Mouse (Mus musculus): ENCODE results near the gene Cma2.
"Not testable (repeated sequence)": the region's sequence is repeated elsewhere in the genome, so short reads cannot be mapped to it uniquely, and the experiment has no call there.

Cma2 gene

GRCm38 (mm10) chr14:55950346-55951030 lies at the start of gene Cma2:
Cma2 (plus strand) TSS chr14:55950980.
- no peak for DNase-seq (ENCODE audit: low spot score)

DNA sequence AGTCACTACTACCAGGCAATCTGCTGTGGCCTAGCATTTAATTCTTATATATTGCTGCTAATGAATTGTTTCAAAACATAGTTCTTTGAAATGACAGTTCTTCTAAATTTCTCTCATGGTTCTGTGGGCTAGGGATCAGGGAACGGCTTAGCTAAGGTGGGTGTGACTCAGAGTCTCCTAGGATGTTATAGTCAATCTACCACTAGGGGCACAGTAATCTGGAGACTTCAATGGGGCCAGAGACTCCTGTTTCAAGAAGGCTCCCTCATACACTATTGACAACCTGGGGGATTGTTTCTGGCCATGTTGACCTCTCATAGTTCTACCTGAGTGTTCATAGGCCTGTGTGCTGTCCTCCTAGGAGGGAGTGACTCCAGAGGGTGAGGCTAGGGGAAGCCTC lies 45.3 kb upstream of the Cma2 start:
- DNase-seq (ENCODE audit: low spot score) = no peak

DNA sequence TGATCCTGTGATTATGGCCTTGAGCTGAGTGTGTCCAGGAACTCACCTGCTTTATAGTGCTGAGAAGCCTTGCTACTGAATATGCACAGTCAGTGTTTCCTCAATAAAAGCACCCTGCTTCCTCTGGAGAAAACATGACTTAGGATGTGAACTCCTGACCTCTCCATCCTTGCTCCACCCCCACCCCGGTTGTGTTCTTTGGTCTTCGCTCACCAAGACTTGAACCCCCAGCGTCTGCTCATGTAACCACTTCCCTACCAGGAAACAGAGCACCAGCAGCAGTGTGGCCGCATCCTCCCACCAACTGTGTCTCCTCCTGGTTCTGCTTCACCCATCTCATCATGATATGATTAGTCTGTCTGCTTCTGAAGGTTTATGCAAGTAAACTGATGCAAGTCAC lies 37.4 kb upstream of the Cma2 start:
- DNase-seq (ENCODE audit: low spot score) = no peak

DNA sequence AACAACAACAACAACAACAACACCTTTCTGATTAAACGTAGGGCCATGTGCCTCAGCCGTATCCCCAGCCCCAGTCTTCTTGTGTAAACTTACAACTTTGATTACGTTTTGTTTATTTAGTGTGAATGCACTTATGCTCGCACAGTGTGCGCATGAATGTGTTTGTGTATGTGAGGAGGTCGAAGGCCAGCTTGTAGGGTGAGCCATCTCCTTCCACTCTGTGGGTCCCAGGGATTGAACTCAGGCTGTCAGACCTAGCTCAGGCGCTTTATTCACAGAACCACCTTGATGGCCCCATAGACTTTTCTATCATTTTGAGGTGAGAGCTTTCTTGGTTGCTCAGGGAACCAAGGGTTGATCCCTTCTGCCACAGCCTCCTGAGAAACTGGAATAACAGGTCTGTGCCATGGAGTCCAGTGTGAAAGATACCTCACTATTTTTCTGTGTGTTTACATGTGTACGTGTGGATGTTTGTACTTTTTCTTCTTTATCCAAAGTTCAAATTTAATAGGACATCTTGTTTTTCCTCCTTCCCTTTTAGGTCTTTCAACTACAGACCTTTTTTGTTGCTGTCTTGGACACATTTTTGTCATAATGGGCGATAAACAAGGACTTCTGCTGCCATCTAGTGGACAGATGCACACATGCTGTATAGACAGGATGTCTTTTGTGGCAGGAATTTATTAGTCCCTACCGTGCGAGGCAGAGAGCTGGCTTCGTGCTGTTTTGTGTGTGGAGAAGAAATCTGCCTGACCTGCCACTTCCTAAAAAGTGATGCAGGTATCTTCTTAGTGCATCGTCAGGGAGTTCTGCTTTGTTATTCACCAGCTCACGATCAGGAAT lies 32.3 kb upstream of the Cma2 start:
- DNase-seq (ENCODE audit: low spot score) = peak; percentile 85

GRCm38 (mm10) chr14:55922475-55923232 lies 28.1 kb upstream of the Cma2 start:
- DNase-seq (ENCODE audit: low spot score) = peak; percentile 50

- no peak for DNase-seq (ENCODE audit: low spot score)
These were observed 23.9 kb upstream of the Cma2 start for GRCm38 (mm10) chr14:55926847-55927246.

- no peak for DNase-seq (ENCODE audit: low spot score)
These were observed 21.4 kb upstream of the Cma2 start for GRCm38 (mm10) chr14:55929263-55929997.

GRCm38 (mm10) chr14:55933586-55933985 lies 17.2 kb upstream of the Cma2 start:
- DNase-seq (ENCODE audit: low spot score) = no peak

GRCm38 (mm10) chr14:55940070-55940800 lies 10.5 kb upstream of the Cma2 start:
- DNase-seq (ENCODE audit: low spot score) = no peak

GRCm38 (mm10) chr14:55943601-55944000 lies 7.2 kb upstream of the Cma2 start:
- DNase-seq (ENCODE audit: low spot score) = no peak

DNA sequence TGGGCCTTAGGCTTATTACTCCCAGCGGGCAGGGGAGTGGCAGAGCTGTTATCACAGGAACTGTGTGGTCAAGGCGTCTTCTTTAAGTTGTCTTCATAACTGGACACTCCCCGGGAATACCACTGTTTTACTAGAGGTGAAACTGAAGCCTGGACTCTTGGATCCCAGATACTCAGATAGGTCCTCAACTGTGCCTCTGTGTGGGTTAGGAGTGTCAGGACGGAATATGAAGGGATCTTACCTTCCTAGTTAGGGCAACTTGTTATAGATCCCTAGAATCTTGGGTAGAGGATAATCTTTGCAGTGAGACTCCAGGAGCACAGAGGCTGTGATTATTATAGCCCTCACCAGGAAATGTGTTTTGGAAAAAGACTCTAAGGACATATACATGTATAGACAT lies 6.2 kb upstream of the Cma2 start, which contains the start of gene Cma1:
Cma1 (minus strand) TSS at position 101 of the 400 bp plus-strand sequence.
- no peak for DNase-seq (ENCODE audit: low spot score)

GRCm38 (mm10) chr14:55946269-55946969 lies 4.4 kb upstream of the Cma2 start:
- peak; percentile 33 for DNase-seq (ENCODE audit: low spot score)

DNA sequence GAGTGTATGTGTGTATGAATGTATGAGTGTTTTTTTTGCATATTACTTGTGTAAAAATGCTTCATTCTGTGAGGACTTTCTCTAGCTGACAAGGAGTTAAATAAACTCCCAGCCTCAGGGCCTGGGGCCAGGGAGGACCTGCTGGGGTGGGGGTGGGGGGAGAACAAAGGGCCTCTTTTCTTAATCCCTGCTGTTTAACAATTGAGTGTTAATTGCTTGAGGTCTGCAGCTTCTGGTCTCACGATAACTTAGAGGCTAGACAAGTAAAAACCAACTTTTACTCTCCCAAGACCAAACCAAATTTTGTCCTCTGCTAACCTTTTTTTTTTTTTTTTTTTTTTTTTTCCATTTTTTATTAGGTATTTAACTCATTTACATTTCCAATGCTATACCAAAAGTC lies 12.5 kb downstream of the Cma2 start:
- DNase-seq (ENCODE audit: low spot score) = no peak

DNA sequence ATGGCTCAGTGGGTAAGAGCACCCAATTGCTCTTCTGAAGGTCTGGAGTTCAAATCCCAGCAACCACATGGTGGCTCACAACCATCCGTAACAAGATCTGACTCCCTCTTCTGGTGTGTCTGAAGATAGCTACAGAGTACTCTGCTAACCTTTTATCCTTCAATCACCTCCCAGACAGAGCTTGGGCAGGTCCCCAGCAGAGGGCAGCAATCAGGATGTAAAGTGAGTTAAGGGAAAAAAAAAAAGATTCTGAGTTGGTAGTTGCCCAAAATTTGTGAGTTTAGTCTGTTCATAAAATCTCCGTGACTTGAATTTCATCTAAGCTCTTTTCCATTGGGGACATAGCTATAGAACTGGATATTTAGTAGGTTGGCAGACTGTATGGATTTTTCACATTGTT lies 13.1 kb downstream of the Cma2 start:
- DNase-seq (ENCODE audit: low spot score) = not testable (repeated sequence)

- not testable (repeated sequence) for DNase-seq (ENCODE audit: low spot score)
These were observed 36.7 kb downstream of the Cma2 start for GRCm38 (mm10) chr14:55987464-55987863.

GRCm38 (mm10) chr14:56013147-56013546 lies 62.4 kb downstream of the Cma2 start:
- DNase-seq (ENCODE audit: low spot score) = no peak

- DNase-seq (ENCODE audit: low spot score) = no peak
These were observed 63.1 kb downstream of the Cma2 start for GRCm38 (mm10) chr14:56013924-56014323.

- DNase-seq (ENCODE audit: low spot score) = not testable (repeated sequence)
These were observed 66.9 kb downstream of the Cma2 start, which contains the start of gene Mcpt1 for GRCm38 (mm10) chr14:56017671-56018070. Mcpt1 (plus strand) TSS chr14:56017971.

DNA sequence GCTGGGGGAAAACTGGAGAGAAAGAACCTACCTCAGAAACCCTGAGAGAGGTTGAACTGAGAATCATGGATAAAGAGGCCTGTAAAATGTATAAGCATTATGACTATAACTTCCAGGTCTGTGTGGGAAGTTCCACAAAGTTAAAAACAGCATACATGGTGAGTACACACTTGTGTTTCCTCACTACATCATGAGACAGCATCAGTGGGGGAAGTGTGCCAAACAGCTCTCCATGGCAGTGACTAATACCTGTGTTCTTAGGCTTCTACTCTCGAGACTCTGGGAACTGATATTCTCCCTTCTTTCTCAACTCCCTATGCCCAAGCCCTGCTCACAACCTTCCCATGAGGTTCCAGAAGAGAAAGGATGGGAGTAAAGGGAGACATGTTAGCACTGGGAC lies 68.7 kb downstream of the Cma2 start:
- DNase-seq (ENCODE audit: low spot score) = no peak

- not testable (repeated sequence) for DNase-seq (ENCODE audit: low spot score)
These were observed 70.5 kb downstream of the Cma2 start for GRCm38 (mm10) chr14:56021305-56021704.

Measured in MN1 (cell line).